Mouse (Mus musculus): ENCODE data around the gene Ldb1. TPM values are rescaled to one million over a fixed set of nuclear protein-coding genes. Genes with fewer than 3 reads are reported as not detected.

Gene Ldb1
- polyA plus RNA-seq, 1 experiment, result 217 TPM

DNA sequence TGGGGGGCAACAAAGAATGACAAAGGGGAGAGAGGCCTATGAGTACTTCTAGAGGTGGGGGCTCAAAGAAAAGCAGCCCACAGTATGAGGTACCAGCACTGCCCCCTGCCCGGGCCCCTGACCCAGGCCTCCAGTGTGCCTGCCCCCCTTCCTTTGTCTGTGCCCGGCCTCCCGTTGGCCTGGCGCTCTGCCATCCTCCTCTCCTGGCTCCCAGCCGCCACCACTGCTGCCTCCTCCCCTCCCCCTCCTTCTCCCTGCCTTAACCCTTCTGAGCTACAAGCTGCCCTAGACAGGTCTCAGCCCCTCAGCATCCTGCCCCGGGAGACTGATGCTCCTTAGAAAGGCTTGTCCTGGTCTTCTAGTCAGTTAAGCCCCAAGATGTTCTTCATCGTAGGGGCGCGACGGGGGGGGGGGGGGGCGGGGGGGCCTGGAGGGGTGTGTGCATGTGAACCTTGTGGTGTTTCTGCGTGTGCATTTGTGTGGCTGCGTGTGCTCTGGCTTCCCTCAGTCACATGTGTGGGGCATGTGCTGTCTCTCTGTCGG is 3.0 kb downstream of the Ldb1 start:
- TF ChIP-seq CTCF (IDR thresholded peaks at IDR 0.05; ENCODE audit: control insufficient read depth, insufficient read depth, low read length), result no peak
- TF ChIP-seq POLR2A (IDR thresholded peaks at IDR 0.05; ENCODE audit: borderline replicate concordance, control insufficient read depth, low read depth, low read length), result no peak
- 3% methylated on average over 14 of the region's 14 CpGs for WGBS
- H3K4me1 ChIP-seq (ENCODE audit: control insufficient read depth, insufficient read depth, low read length), result peaks cover 11% of the 10 kb centered on the region
- H3K27ac ChIP-seq (ENCODE audit: control insufficient read depth, insufficient read depth, low read depth, low read length, poor library complexity), result peak overlapping the region; percentile 46
- no peak overlapping the region for H3K4me3 ChIP-seq (replicated peaks; ENCODE audit: control insufficient read depth, low read depth, low read length)

DNA sequence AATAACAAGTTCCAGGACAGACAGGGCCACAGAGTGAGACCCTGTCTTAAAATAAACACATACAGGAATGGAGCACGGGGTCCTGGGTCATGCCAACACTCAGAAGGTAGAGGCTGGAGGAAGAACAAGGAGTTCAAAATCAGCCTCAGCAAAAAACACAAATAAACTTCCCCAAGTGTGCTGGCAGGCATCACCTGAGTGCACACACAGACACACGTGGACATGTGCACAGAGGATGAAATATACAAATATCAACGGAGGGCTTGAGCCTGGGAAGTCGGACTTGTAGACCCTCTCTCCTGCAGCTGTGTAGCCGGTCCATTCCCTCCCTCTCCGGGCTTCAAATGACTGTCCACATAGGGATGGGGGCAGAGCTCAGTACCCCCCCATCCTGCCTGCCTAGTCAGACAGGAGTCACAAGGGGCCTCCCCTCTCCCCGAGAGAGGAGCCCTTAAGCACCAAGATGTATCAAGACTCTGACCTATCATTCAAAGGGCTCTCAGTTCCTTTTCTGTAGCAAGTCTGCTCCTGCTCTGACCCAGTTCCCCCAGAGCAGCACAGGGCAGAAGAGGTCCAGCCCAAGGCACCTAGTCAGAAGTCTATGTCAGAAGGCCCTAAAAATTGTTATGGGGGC is 3.6 kb downstream of the Ldb1 start:
- no peak for TF ChIP-seq POLR2A (IDR thresholded peaks at IDR 0.05; ENCODE audit: borderline replicate concordance, control insufficient read depth, low read depth, low read length)
- no peak for TF ChIP-seq CTCF (IDR thresholded peaks at IDR 0.05; ENCODE audit: control insufficient read depth, insufficient read depth, low read length)
- Histone ChIP-seq H3K4me1 (ENCODE audit: control insufficient read depth, insufficient read depth, low read length) (peaks cover 12% of the 10 kb centered on the region), H3K27ac (ENCODE audit: control insufficient read depth, insufficient read depth, low read depth, low read length, poor library complexity) (peak overlapping the region; percentile 61), H3K4me3 (replicated peaks; ENCODE audit: control insufficient read depth, low read depth, low read length) (no peak overlapping the region)
- 12% methylated on average over 7 of the region's 7 CpGs for WGBS

DNA sequence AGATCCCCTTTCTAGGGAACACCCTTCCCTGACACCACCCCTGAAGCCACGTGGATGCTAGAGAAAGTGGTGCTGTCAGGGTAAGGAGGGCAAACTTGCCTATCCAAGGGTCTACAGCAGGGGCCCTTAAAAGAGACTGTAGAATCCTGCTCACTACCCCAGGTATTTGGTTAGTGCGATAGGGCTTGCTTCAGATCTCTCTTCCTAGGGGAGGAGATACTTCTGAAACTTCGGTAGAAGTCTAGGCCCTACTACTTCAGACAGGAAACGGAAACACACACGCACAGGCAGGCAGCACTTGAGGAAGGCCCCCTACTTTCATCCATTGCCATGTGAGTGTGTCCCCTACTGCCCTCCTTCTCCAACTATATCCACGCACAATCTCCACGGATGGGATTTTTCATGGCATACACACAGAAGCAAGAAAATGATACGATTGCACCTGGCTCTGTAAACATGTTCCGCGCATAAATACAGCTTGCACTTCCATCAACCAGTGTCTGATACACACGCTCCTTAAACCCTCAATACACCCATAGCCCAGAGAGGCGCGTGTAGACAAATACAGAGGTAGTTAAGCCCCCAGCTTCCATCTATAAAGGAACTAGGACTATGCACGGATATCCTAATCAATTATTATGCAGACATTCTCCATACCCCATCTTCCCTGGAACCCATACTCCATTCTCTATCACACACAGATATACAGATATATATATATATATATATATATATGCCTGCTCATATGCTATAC is 4.7 kb downstream of the Ldb1 start:
- H3K4me1 ChIP-seq (ENCODE audit: control insufficient read depth, insufficient read depth, low read length), result peaks cover 12% of the 10 kb centered on the region

DNA sequence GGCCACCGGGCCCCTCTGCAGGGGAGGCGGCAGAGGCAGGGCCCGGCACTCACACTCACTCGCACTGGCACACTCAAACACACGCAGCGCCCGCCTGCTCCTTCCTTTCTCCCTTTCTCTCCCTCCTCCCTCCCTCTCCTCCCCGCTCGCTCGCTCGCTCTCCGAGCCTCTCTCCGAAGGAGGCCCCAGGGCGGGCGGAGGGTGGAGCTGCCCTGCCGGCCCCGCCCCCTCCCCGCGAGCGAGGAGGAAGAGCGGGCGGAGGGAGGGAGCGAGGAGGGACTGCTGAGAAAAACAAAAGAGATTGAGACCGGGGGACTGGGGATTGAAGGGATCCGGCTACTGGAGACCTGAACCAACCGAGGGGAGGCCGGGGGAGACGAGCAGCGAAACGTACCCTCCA is 5.5 kb downstream of the Ldb1 start:
- Histone ChIP-seq H3K4me1 (ENCODE audit: control insufficient read depth, insufficient read depth, low read length) (peaks cover 12% of the 10 kb centered on the region), H3K4me3 (replicated peaks; ENCODE audit: control insufficient read depth, low read depth, low read length) (peak overlapping the region; percentile 80), H3K27ac (ENCODE audit: control insufficient read depth, insufficient read depth, low read depth, low read length, poor library complexity) (peak overlapping the region; percentile 96)
- WGBS, result 3% methylated on average over 30 of the region's 30 CpGs
- TF ChIP-seq CTCF (IDR thresholded peaks at IDR 0.05; ENCODE audit: control insufficient read depth, insufficient read depth, low read length), result no peak
- peak; percentile 90 for TF ChIP-seq POLR2A (IDR thresholded peaks at IDR 0.05; ENCODE audit: borderline replicate concordance, control insufficient read depth, low read depth, low read length)

More for the DNA sequence above, 4.7 kb downstream of the Ldb1 start:
- 16% methylated on average over 14 of the region's 14 CpGs for WGBS
- peak overlapping the region; percentile 37 for H3K4me3 ChIP-seq (replicated peaks; ENCODE audit: control insufficient read depth, low read depth, low read length)
- no peak for TF ChIP-seq POLR2A (IDR thresholded peaks at IDR 0.05; ENCODE audit: borderline replicate concordance, control insufficient read depth, low read depth, low read length)
- TF ChIP-seq CTCF (IDR thresholded peaks at IDR 0.05; ENCODE audit: control insufficient read depth, insufficient read depth, low read length), result no peak
- peak overlapping the region; percentile 96 for H3K27ac ChIP-seq (ENCODE audit: control insufficient read depth, insufficient read depth, low read depth, low read length, poor library complexity)

DNA sequence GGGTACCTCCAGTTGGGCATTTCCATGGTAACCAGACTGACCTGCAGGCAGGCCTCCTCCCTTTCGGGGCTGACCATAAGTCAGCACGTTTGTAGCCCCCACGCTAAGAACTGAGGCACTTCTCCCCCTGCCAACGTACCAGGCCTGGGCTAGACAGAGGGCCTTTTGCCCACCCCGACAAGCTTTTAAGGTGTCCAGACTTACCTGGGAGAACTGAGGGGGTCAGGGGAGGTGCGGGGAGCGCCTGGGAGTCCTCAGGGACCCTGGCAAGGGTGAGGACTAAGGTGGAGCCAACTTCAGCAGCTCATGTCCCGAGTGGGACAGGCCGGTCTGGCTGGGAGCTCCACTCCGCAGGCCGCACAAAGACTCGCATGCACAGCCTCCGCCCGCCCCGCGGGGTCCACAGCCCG is 6.2 kb downstream of the Ldb1 start:
- under 1% methylated on average over 17 of the region's 17 CpGs for WGBS
- Histone ChIP-seq H3K4me3 (replicated peaks; ENCODE audit: control insufficient read depth, low read depth, low read length) (peak overlapping the region; percentile 81), H3K4me1 (ENCODE audit: control insufficient read depth, insufficient read depth, low read length) (peaks cover 12% of the 10 kb centered on the region), H3K27ac (ENCODE audit: control insufficient read depth, insufficient read depth, low read depth, low read length, poor library complexity) (peak overlapping the region; percentile 58)
- TF ChIP-seq CTCF (IDR thresholded peaks at IDR 0.05; ENCODE audit: control insufficient read depth, insufficient read depth, low read length) (no peak), POLR2A (IDR thresholded peaks at IDR 0.05; ENCODE audit: borderline replicate concordance, control insufficient read depth, low read depth, low read length) (no peak)

DNA sequence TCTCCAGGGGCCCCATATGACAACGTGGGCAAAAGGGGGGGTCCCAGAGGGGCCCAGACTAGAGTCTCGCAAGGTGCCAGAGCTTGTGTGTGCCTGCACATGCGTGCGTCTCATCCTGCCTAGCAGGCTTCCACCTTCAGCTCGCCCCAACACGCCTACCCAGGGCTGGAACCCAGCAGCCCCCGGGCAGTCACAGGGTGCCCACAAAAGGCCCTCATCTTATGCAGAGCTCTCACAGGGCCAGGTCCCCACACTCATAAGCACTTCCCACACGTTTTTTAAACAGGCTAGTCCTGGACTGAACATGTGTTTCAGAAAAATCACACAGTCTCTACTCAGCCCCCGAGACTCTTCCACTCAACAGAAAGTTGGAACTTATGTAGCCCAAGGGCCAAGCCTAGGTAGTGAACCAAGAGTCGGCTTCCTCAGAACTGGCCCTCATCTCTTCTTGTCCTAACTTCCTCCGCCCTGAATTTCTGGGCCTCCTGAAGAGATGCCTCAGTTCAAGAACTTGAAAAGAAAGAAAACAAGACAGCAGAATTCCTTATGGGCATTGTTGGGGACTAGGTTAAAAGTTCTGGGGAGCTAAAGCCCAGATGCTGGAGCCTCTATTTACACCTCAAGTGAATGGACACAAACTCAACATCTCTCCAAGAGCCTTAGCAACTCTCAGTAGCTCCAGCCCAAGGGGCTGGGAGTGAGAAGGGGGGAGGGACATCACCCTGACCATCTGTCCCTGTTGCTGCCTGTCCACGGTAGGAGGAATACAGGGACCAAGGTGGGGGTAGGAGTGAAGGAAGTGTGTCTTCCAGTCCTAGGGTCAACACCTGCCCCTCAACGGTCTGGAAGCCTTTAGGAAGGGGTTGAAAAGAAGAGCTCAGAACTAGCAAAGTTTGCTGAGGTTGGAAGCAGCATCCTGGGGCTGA is 6.8 kb downstream of the Ldb1 start:
- 5% methylated on average over 13 of the region's 13 CpGs for WGBS
- peaks cover 12% of the 10 kb centered on the region for H3K4me1 ChIP-seq (ENCODE audit: control insufficient read depth, insufficient read depth, low read length)
- peak overlapping the region; percentile 59 for H3K27ac ChIP-seq (ENCODE audit: control insufficient read depth, insufficient read depth, low read depth, low read length, poor library complexity)
- H3K4me3 ChIP-seq (replicated peaks; ENCODE audit: control insufficient read depth, low read depth, low read length), result peak overlapping the region; percentile 81
- no peak for TF ChIP-seq CTCF (IDR thresholded peaks at IDR 0.05; ENCODE audit: control insufficient read depth, insufficient read depth, low read length)
- TF ChIP-seq POLR2A (IDR thresholded peaks at IDR 0.05; ENCODE audit: borderline replicate concordance, control insufficient read depth, low read depth, low read length), result no peak

DNA sequence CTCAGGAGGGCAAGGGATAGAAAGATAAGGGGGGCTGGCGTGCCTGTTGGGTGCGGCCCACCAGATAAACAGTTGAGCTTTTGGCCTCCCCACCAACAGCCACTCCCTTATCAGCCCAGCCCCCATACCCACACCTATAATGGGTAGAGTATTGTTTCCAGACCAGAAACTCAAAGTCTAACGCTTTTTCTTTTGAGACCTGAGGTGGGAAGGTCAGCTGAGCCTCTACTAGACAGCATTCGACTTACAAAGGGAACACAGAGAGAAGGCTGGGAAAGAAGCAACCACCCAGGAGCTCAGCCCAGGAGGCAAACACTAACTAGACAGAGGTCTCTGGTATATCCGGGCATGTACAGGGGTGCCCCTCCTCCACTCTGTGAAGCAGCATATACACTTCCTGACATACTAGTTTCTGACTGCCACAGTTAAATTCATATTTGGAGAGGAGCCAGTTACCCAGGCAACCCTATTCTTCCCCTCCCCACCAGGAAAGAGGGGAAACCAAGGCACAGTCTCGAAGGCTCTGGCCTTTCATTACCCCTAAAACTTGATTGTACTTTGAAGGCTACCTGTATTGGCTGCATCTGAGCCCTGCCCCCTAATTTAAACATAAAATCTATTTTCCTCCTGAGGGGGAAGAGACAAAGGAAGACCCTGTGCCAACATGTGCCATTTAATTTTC is 7.6 kb downstream of the Ldb1 start:
- 34% methylated on average over 6 of the region's 6 CpGs for WGBS
- TF ChIP-seq POLR2A (IDR thresholded peaks at IDR 0.05; ENCODE audit: borderline replicate concordance, control insufficient read depth, low read depth, low read length) (no peak), CTCF (IDR thresholded peaks at IDR 0.05; ENCODE audit: control insufficient read depth, insufficient read depth, low read length) (no peak)
- peak overlapping the region; percentile 59 for H3K27ac ChIP-seq (ENCODE audit: control insufficient read depth, insufficient read depth, low read depth, low read length, poor library complexity)
- peaks cover 10% of the 10 kb centered on the region for H3K4me1 ChIP-seq (ENCODE audit: control insufficient read depth, insufficient read depth, low read length)
- peak overlapping the region; percentile 44 for H3K4me3 ChIP-seq (replicated peaks; ENCODE audit: control insufficient read depth, low read depth, low read length)
